Mouse (Mus musculus): ENCODE measurements around the gene Cpt1c. TPM values are rescaled to one million over a fixed set of nuclear protein-coding genes. Genes with fewer than 3 reads are reported as not detected.

Gene Cpt1c
- polyA plus RNA-seq, 1 experiment from 2014 or later: 56.0 TPM

DNA sequence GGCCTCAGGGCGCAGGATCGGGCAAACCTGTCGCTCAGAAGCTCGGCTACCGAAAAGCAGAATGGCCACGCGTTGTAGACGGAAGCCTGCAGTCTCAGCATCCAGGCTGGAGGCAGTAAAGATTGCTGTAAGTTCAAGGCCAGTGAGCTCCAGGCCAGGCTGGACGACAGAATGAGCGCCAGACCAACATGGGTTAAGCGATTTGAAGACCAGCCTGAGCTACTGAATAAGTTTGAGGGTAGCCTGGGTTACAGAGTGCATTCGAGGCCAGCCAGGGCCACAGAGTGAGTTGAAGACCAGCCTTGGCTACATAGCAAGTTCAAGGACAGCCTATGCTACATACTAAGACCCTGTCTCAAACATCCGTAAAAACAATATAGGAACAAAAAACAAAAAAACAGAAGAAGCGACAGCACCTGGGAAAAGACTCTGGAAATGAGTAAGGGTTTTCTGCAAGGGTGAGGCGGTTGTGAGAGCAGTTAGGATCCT, 23.3 kb upstream of the Cpt1c start:
- H3K36me3 ChIP-seq: peaks cover 41% of the 10 kb centered on the region
- peak overlapping the region; percentile 69 for H3K4me2 ChIP-seq (replicated peaks)
- peak; percentile 25; the same call in 1 of the 2 replicates for ATAC-seq
- H3K4me3 ChIP-seq (replicated peaks): peak overlapping the region; percentile 50
- H3K27me3 ChIP-seq: no peaks in the 10 kb centered on the region
- H3K4me1 ChIP-seq (replicated peaks): peaks cover 33% of the 10 kb centered on the region
- WGBS: 5% methylated on average over 15 of the region's 15 CpGs
- H3K27ac ChIP-seq: peak overlapping the region; percentile 30
- peak overlapping the region; percentile 74 for H3K9ac ChIP-seq (replicated peaks)
- H3K9me3 ChIP-seq: no peaks in the 10 kb centered on the region

DNA sequence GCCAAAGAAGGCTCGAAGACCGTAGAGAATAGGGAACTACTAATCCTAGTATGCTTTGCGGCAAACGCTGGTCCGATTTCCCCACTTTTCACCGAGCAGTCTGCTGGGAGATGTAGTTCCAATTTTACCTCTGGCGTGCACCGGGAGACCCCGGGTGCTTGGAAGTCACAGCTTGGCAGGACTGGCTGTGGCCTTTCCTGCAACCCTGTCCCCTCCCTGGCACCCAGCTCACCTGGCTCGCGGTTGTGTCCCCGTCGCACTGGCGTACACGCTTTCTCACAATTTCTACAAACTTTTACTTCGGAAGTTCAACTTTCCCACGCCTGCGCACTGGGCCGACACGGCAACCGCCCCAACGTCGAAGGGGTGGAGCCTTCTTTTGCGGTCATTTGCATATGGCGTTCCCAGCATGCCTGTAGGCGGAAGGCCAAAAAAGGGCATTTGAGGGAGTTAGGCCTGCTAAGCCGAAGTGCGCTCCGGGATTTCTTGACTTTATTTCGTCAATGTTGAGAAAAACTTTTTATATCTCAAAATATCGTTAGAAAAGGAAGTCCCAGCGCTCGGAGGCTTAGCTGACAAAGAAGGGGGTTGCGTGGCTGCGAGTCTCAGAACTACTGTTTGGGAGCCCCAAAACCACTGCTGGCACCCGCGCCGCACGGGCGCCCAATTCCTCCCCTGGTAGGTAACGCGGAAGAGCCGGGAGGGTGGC, 22.7 kb upstream of the Cpt1c start, which contains the start of gene Irf3:
Irf3 (plus strand) TSS at position 418 of the 709 bp plus-strand sequence.
- Histone ChIP-seq H3K4me3 (replicated peaks) (peak within 1 kb of the TSS; percentile 50), H3K9me3 (no peaks in the 10 kb centered on the region), H3K36me3 (peaks cover 40% of the 10 kb centered on the region), H3K4me1 (replicated peaks) (peaks cover 33% of the 10 kb centered on the region), H3K27me3 (no peaks in the 10 kb centered on the region), H3K27ac (peak within 1 kb of the TSS; percentile 30), H3K9ac (replicated peaks) (peak within 1 kb of the TSS; percentile 74), H3K4me2 (replicated peaks) (peak within 1 kb of the TSS; percentile 69)
- ATAC-seq: peak; percentile 92
- WGBS: under 1% methylated on average over 43 of the region's 43 CpGs

DNA sequence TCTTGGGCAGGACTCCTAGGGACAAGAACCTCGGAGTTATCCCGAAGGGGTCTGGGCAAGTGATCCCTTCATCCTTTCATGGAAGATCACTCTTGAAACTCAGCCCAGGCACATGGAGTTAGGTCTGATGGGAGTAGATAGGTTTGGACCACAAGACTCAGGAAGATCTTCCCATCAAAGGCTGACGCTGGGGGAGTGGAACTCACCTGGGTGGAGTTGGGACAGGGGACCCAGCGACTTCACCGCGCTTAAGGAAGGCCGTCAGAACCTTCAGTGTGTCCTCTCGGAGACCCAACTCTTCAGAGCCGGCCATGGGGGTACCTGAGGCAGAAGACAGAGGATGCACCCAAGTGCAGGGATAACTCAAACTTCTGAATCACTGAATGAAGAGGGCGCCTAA, 22.0 kb upstream of the Cpt1c start:
- Histone ChIP-seq H3K4me2 (replicated peaks) (peak overlapping the region; percentile 69), H3K9ac (replicated peaks) (peak overlapping the region; percentile 74), H3K27ac (no peak overlapping the region), H3K4me3 (replicated peaks) (peak overlapping the region; percentile 50), H3K9me3 (no peaks in the 10 kb centered on the region), H3K36me3 (peaks cover 37% of the 10 kb centered on the region), H3K27me3 (no peaks in the 10 kb centered on the region), H3K4me1 (replicated peaks) (peaks cover 33% of the 10 kb centered on the region)
- 14% methylated on average over 10 of the region's 10 CpGs for WGBS
- no peak for ATAC-seq

DNA sequence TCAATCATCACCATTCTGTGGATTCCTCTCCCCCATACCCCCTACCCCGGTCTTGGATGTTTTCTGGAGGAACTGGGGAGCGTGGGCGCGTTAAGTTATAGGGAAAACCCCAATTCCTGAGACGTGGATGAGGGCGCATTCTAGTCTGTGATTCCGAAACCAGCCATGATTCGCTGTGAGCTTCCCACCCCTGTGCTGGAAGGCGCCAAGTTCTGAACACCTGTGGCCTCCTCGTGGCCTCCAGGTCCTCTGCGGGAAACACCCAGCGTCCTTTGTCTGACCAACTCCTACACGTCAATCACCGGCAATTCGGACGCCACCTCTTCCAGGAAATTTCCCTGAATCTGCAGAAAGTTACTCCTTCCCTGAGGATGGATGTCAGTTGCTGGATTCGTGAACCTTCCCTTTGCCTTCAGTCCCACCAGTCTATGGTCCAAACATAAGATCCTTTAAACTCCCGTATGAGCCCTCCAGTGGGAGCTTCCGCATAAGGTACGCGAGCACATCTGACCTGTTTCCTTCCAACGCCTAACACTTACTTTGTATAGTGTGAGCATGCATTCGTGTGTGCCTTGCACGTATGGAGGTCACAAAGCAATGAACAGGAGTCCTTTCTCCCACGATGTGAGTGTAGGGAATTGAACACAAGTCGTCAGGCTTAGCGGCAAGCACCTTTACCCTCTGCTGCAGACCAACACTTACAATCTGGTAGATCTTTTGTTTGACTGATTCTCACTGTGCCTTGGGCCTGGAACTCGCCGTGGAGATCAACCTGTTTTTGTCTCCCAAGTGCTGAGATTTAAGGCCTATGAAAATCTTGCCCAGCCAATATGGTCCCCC, 12.4 kb upstream of the Cpt1c start:
- peaks cover 18% of the 10 kb centered on the region for H3K36me3 ChIP-seq
- H3K27me3 ChIP-seq: no peaks in the 10 kb centered on the region
- peak overlapping the region; percentile 87 for H3K9ac ChIP-seq (replicated peaks)
- H3K4me2 ChIP-seq (replicated peaks): peak overlapping the region; percentile 86
- H3K4me3 ChIP-seq (replicated peaks): peak overlapping the region; percentile 94
- H3K27ac ChIP-seq: peak overlapping the region; percentile 93
- ATAC-seq: peak; percentile 49
- peaks cover 50% of the 10 kb centered on the region for H3K4me1 ChIP-seq (replicated peaks)
- H3K9me3 ChIP-seq: no peaks in the 10 kb centered on the region
- WGBS: 1% methylated on average over 29 of the region's 29 CpGs

DNA sequence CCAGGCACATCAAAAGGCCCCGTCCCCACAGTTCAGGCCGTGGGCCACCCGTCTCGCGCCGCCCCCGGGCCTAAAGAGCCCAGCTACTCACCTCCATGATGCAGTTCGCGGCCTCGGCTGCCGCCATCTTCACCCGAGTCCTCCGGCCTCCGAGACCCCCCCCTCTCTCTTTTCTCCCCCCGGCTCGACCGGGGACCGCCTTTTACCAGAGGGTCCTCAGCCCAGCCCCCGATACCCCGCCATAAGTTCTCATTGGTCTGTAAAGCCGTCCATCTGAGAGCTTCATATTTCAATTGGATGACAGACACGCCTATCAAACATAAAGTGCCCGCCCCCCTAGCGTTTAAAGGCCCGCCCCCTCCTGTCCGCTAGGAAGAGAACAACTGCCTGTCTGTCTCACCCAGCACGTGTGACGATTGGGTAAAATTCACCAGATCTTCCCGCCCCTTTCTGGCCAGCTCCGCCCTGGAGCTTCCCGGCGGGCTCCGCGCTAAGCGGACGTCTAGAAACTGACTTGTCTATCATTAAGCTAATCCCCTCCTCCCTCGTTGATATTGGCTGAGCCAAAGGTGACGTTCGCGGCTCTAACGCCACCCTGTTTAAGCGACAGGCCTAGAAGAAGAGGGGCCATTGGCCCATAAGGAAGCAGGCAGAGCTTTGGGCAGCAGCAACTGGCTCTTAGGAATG, 11.7 kb upstream of the Cpt1c start, which contains the start of gene Prmt1:
Prmt1 (minus strand) TSS at position 377 of the 687 bp plus-strand sequence.
- Histone ChIP-seq H3K4me3 (replicated peaks) (peak within 1 kb of the TSS; percentile 94), H3K9me3 (no peaks in the 10 kb centered on the region), H3K4me1 (replicated peaks) (peaks cover 50% of the 10 kb centered on the region), H3K27ac (peak within 1 kb of the TSS; percentile 95), H3K27me3 (no peaks in the 10 kb centered on the region), H3K36me3 (peaks cover 20% of the 10 kb centered on the region), H3K9ac (replicated peaks) (peak within 1 kb of the TSS; percentile 98), H3K4me2 (replicated peaks) (peak within 1 kb of the TSS; percentile 86)
- ATAC-seq: peak; percentile 98
- 1% methylated on average over 42 of the region's 42 CpGs for WGBS

DNA sequence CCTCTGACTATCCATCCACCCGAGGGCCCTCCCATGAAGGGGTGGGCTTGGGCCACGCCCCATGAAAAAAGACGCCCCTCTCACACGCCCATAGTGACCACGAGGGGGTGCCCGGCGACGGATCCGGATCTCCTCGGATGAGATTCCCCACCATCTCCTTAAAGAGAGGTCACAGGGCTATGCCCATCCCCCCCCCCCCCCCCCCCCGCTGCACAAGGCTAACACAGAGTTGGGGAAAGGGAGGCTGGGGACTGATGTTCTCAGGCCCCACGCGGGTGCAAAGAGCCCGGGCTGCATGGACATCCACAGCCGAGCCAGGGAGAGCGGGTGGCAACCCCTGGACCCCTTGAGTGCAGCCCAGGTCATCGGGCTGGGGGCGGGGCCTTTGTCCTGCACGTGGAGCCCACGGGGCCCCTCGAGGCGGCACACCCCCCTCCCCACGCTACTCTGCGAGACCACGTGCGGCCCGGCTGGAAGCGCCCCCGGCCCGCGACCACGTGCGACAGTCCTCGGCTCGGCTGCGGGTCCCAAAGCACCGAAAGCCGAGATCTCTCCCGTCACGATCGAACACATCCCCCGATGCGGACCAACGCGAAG, 11.0 kb upstream of the Cpt1c start:
- Histone ChIP-seq H3K36me3 (peaks cover 26% of the 10 kb centered on the region), H3K9ac (replicated peaks) (peak overlapping the region; percentile 98), H3K4me1 (replicated peaks) (peaks cover 50% of the 10 kb centered on the region), H3K9me3 (no peaks in the 10 kb centered on the region), H3K4me2 (replicated peaks) (peak overlapping the region; percentile 65), H3K27me3 (no peaks in the 10 kb centered on the region), H3K27ac (peak overlapping the region; percentile 95), H3K4me3 (replicated peaks) (peak overlapping the region; percentile 94)
- ATAC-seq: peak; percentile 4
- under 1% methylated on average over 44 of the region's 45 CpGs for WGBS

DNA sequence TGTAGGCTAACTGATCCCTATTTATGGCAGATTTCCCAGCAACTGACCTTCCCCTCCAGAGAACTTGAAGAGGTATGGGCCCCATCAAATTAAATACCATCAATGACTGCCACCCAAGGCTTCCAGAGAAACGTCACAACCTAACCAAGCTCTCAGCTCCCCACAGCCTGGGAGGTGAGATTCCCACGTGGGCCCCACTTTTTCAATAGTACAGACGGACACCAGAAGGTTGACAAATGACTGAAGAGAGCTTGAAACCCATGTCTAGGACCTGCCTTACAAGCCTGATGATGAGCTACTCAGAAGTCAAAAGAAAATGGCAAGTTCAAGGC, 10.1 kb upstream of the Cpt1c start:
- H3K27ac ChIP-seq: peak overlapping the region; percentile 95; the same call in 1 of the 2 replicates
- H3K9ac ChIP-seq (replicated peaks): peak overlapping the region; percentile 52
- 52% methylated on average over 3 of the region's 3 CpGs for WGBS
- H3K27me3 ChIP-seq: no peaks in the 10 kb centered on the region
- ATAC-seq: no peak
- peak overlapping the region; percentile 65 for H3K4me2 ChIP-seq (replicated peaks)
- peaks cover 31% of the 10 kb centered on the region for H3K36me3 ChIP-seq
- H3K9me3 ChIP-seq: no peaks in the 10 kb centered on the region
- peak overlapping the region; percentile 94 for H3K4me3 ChIP-seq (replicated peaks)
- peaks cover 45% of the 10 kb centered on the region for H3K4me1 ChIP-seq (replicated peaks)

DNA sequence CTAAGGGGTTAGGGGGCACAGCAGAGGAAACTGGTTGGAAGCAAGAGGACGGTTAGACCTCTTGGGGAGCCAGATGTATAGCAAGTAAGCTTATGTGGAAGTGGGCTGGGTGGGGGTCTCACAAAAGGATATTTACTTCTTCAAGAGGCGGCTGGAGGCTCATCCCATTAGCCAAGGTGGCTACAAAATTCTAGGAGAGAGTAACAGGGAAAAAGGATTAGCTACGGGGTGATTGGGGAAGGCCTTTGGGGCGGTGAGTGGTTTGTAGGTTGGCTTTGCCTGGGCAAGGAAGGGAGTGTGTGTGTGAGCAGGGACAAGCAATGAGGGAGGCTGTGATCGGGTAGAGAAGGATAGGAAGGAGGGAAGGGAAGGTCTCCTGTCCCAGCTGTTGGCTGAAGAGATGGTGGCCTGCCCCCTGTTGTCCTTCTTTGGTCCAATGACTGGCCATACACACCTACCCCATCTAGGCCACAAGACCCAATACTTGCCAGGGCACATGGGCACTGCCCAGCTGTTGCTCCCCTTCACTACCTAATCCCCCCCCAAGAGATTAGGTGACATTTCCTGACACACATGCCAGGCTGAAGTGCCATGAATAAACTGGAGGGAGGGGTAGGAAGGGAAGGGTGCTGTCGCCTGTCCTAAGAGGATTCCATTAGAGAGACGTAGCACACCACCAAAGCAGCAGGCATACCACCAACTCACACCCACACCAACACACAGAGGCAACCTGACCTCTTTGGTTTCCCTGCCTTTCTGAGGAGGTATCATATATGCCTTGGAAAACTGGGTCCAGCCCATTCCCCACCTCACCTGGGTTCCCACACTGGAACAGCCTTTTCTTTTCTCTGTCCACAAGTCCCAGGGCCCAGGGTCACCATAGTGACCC, 9.5 kb upstream of the Cpt1c start:
- WGBS: 59% methylated on average over 7 of the region's 7 CpGs
- peak overlapping the region; percentile 95 for H3K27ac ChIP-seq
- H3K27me3 ChIP-seq: no peaks in the 10 kb centered on the region
- peak overlapping the region; percentile 94 for H3K4me3 ChIP-seq (replicated peaks)
- peaks cover 37% of the 10 kb centered on the region for H3K36me3 ChIP-seq
- ATAC-seq: no peak
- peaks cover 40% of the 10 kb centered on the region for H3K4me1 ChIP-seq (replicated peaks)
- H3K9ac ChIP-seq (replicated peaks): peak overlapping the region; percentile 52
- H3K4me2 ChIP-seq (replicated peaks): peak overlapping the region; percentile 65
- H3K9me3 ChIP-seq: no peaks in the 10 kb centered on the region

DNA sequence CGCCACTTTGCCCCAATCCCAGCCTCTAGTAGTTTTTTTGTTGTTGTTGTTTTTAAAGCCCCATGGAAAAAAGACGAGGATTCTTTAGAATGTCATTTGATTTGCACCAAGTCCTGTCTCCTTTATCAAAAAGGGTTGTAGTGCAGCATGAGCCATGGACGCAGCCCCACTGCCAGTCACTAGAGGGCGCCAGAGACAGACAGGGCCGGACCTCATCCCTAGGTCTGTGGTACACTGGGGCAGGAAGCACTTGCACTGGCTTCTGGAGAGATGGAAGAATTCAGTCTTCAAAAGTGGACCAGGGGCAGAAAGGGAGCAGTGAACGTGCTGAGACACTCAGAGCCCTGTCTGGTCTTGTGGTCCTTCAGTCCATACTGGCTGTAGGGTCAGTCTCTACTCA, 8.4 kb upstream of the Cpt1c start:
- H3K4me3 ChIP-seq (replicated peaks): no peak overlapping the region

DNA sequence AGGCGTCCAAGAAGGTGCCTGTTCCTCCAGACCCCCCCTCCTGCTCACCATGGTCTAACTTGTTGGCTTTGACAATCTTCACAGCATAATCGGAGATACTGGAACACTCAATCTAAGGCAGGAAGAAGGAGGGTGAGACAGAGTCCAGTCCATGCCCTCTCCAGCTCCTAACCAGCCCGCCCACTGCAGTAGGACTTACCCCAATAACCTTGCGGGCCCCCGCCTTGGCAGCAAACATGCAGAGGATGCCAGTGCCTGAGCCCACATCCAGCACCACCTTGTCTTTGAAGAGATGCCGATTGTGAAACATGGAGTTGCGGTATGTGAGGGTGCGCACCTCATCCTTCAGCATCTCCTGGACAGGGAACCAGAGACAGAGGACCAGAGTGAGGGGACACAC, 6.9 kb upstream of the Cpt1c start:
- H3K4me2 ChIP-seq (replicated peaks): no peak overlapping the region
- H3K4me1 ChIP-seq (replicated peaks): peaks cover 25% of the 10 kb centered on the region
- no peak overlapping the region for H3K9ac ChIP-seq (replicated peaks)
- H3K27ac ChIP-seq: no peak overlapping the region
- no peak overlapping the region for H3K4me3 ChIP-seq (replicated peaks)
- H3K36me3 ChIP-seq: peaks cover 63% of the 10 kb centered on the region
- WGBS: 95% methylated on average over 8 of the region's 8 CpGs
- H3K9me3 ChIP-seq: no peaks in the 10 kb centered on the region
- no peak for ATAC-seq
- H3K27me3 ChIP-seq: no peaks in the 10 kb centered on the region

More for the DNA sequence above, 8.4 kb upstream of the Cpt1c start:
- Histone ChIP-seq H3K36me3 (peaks cover 48% of the 10 kb centered on the region), H3K4me2 (replicated peaks) (peak overlapping the region; percentile 65), H3K27me3 (no peaks in the 10 kb centered on the region), H3K27ac (peak overlapping the region; percentile 95; the same call in 1 of the 2 replicates), H3K4me1 (replicated peaks) (peaks cover 31% of the 10 kb centered on the region), H3K9me3 (no peaks in the 10 kb centered on the region), H3K9ac (replicated peaks) (no peak overlapping the region)
- no peak for ATAC-seq
- WGBS: 39% methylated on average over 6 of the region's 6 CpGs

Data from midbrain, embryonic 13.5 days (tissue).